Mouse (Mus musculus) thymus, postnatal 14 days (tissue): ENCODE data around the gene Gsn.
A peak's percentile ranks its signal among the peaks of the same experiment; 100 is the strongest.

Experiments
- DNase-seq: peaks from one replicate; pipeline ENCODE4 v3.0.0; 2021

The Gsn gene

GRCm38 (mm10) chr2:35329061-35329460, 72.9 kb downstream of the Gsn start:
- no peak for DNase-seq

GRCm38 (mm10) chr2:35331205-35331604, 75.0 kb downstream of the Gsn start:
- no peak for DNase-seq

- DNase-seq, result no peak
Observed at GRCm38 (mm10) chr2:35333670-35334069, 77.5 kb downstream of the Gsn start.

GRCm38 (mm10) chr2:35335620-35336019, 79.4 kb downstream of the Gsn start:
- DNase-seq, result no peak

- peak; percentile 100 for DNase-seq
Observed at GRCm38 (mm10) chr2:35336388-35337280, 80.5 kb downstream of the Gsn start, which contains the start of gene Stom. TSS of gene Stom (minus strand) at chr2:35336976.

GRCm38 (mm10) chr2:35337419-35337818, 81.2 kb downstream of the Gsn start:
- no peak for DNase-seq

- no peak for DNase-seq
Observed at GRCm38 (mm10) chr2:35338036-35338435, 81.9 kb downstream of the Gsn start.

GRCm38 (mm10) chr2:35338707-35339106, 82.5 kb downstream of the Gsn start:
- no peak for DNase-seq

- no peak for DNase-seq
Observed at GRCm38 (mm10) chr2:35342605-35343004, 86.4 kb downstream of the Gsn start.

- no peak for DNase-seq
Observed at GRCm38 (mm10) chr2:35345984-35346383, 89.8 kb downstream of the Gsn start.

GRCm38 (mm10) chr2:35349184-35349583, 93.0 kb downstream of the Gsn start:
- DNase-seq, result no peak
